Mouse (Mus musculus) hematopoietic stem cell, adult 5-6 weeks (primary cell): ENCODE measurements at regions not wholly inside any gene's neighbourhood (a gene's known extent, or its start where the extent isn't known, plus 50 kb on each side); places are given as distances from the start of the nearest gene placed in this dataset.
A peak's percentile ranks its signal among the peaks of the same experiment; 100 is the strongest.

Experiments
- ATAC-seq, 2 experiments: fragments of 125-278 bp in 1 of 2; replicated peaks in 1 of 2; 2 replicates each; pipeline ENCODE4 v1.8.0; 2016 to 2017; ENCODE audit warnings: inconsistent platforms in 2 of 2, mild to moderate bottlenecking in 2 of 2, moderate number of reproducible peaks in 2 of 2, low read depth in 1 of 2, moderate TSS enrichment in 1 of 2; ENCODE audit not compliant: low FRiP score in 2 of 2, poor library complexity in 2 of 2, severe bottlenecking in 2 of 2, insufficient read depth in 1 of 2, low TSS enrichment in 1 of 2

GRCm38 (mm10) chr16:65916831-65917230 is 101.8 kb downstream of the Vgll3 start:
- ATAC-seq = no peak

DNA sequence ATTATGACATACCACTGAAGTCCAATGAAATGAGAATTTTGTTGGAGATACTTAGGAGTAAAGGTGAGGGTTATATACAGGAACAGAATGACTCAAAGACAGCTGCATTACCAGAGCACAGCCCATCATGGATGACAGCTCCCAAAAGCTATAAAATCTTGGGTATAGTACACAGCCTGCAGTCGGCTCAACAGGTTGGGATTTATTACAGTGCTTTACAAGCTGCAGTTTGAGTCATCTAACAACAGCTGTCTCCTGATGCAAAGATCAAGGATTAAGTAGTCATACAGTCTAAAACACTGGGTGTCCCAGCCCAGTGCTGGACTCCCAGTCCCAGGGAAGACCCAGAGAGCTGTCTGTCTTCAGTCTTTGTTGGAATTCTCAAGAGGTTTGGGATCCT is 110.9 kb downstream of the Vgll3 start:
- ATAC-seq = no peak

GRCm38 (mm10) chr16:65963829-65964228 is 148.8 kb downstream of the Vgll3 start:
- ATAC-seq = no peak

- ATAC-seq = no peak
Observed at GRCm38 (mm10) chr16:65964260-65964659, 149.2 kb downstream of the Vgll3 start.

DNA sequence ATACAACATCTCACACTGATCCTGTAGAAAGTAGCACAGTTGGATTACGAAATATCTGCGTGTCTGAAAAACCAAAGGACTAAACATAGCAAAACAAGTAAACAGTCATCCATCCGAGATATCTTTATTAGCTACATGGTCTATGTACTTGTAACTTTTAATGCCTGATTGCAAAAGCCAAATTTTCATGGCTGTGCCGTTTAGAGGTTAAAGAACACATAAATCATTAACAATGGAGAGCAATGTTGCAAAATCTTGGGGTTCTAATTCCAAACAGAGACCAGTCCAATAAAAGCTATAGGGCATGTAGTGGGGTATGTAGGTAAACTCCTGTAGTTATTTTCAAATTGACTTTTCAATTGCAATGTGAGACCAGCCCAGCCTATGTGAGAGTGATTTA is 162.0 kb downstream of the Vgll3 start:
- ATAC-seq = no peak

DNA sequence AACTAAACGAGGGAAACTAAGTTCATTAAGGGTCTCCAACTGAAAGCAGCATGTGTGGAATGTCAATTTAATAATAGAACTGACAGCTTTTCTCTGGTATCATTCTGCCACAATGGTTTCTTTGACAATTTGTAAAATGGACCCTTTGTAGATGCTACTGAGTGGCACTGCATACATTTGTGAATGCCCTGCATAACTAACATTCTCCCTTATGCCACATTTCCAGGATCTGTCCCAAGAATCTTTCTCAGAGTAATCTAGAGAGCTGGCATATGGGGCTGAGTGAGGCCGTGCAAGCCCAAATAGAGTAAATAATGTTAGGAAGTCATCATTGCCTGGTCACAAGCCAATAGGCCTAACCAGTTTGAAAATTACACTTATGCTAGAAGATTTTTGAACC is 172.1 kb downstream of the Vgll3 start:
- ATAC-seq = no peak

- ATAC-seq = no peak
Observed at GRCm38 (mm10) chr16:65999343-65999742, 184.3 kb downstream of the Vgll3 start.

- ATAC-seq = no peak
Observed at GRCm38 (mm10) chr16:66000728-66001273, 185.7 kb downstream of the Vgll3 start.

- ATAC-seq = no peak
Observed at GRCm38 (mm10) chr16:66004689-66005088, 189.6 kb downstream of the Vgll3 start.

GRCm38 (mm10) chr16:66005954-66006580 is 191.0 kb downstream of the Vgll3 start:
- ATAC-seq = peak; percentile 53 to 81; a peak in 3 of 4 replicates

GRCm38 (mm10) chr16:66013608-66014007 is 198.6 kb downstream of the Vgll3 start:
- peak; percentile 66 to 67; a peak in 3 of 4 replicates for ATAC-seq

GRCm38 (mm10) chr16:66014861-66015602 is 200.0 kb downstream of the Vgll3 start:
- ATAC-seq = no peak

DNA sequence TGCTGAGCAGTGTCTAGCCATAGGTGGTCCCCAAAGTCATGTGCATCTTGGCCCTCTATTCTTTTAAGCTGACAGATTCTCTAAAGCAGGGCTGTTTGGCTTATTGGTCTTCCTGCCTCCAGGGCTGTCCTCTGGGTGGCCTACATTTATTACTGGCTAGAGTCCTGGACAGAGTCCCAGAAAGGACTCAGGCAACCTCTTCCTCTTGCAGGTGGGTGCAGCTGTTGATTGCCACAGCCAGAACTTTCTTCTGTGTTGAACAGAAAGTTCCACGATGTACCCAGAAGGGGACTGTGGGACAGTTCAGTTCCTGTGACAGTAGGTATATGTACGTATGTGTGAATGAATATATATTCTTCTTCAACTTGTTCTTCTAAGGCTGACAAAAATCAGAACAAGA is 202.0 kb downstream of the Vgll3 start:
- no peak for ATAC-seq

DNA sequence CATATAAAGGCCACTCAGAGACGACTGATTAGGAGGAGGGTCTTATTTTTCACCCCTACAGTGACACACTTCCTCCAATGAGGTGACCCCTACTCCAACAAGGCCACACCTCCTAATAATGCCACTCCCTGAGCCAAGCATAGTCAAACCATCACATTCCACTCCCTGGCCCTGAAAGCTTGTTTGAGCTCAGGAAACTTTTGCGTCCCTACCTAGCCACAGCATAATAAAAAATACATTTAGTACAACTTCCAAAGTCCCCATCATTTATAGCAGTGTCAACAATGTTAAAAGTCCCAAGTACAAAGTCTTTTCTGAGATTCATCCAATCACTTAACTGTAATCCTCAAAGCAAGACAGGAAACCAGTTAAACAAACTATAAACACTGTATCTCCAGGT is 208.3 kb downstream of the Vgll3 start:
- ATAC-seq = no peak
